Mouse (Mus musculus) CH12.LX (cell line): ENCODE measurements at regions not wholly inside any gene's neighbourhood (a gene's known extent, or its start where the extent isn't known, plus 50 kb on each side); places are given as distances from the start of the nearest gene placed in this dataset.

Experiments
- BHLHE40 ChIP-seq: IDR thresholded peaks from 2 replicates; pipeline ENCODE4 v1.6.1; 2011; ENCODE audit warnings: mild to moderate bottlenecking, low read depth, low read length, improper control_type of control experiment
- CTCF ChIP-seq, 2 experiments: IDR thresholded peaks in 1 of 2; conservative IDR thresholded peaks in 1 of 2; 2 replicates each; pipeline ENCODE4 v1.5.1; 2011 to 2012; ENCODE audit warnings: low read depth in 2 of 2, low read length in 2 of 2, improper control_type of control experiment in 1 of 2, inconsistent platforms in 1 of 2, mild to moderate bottlenecking in 1 of 2, moderate library complexity in 1 of 2
- E2F4 ChIP-seq: IDR thresholded peaks from 2 replicates; pipeline ENCODE4 v1.6.1; 2011; ENCODE audit warnings: low read depth, low read length, improper control_type of control experiment; ENCODE audit not compliant: insufficient replicate concordance
- ELF1 ChIP-seq: IDR thresholded peaks from 2 replicates; pipeline ENCODE4 v1.6.1; 2014; ENCODE audit warnings: low read depth, mild to moderate bottlenecking, inconsistent platforms, low read length, improper control_type of control experiment
- MEF2A ChIP-seq: IDR thresholded peaks from 2 replicates; pipeline ENCODE4 v1.6.1; 2014; ENCODE audit warnings: low read depth, mild to moderate bottlenecking, inconsistent platforms, low read length, improper control_type of control experiment, borderline replicate concordance

DNA sequence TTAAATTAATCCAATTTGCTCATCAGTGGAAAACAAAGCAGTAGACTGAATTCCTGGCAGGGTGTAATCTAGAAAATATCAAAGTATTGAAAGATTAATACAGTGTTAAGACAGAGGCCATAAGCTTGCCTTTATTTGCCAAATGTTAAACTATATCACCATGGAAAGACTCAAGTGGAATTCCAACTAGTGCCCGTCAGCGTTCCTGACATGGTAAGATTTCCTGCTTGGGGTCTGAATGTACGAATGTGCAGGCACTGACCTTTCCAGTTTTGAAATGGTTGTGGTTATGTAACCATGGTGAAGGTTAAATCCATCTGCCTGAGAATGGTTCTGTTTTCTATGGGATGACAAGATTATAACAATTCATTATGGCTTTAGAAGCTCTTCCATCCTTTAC, 75.5 kb upstream of the Mocs2 start:
- no peak for TF ChIP-seq CTCF (conservative IDR thresholded peaks at IDR 0.05 in 1 of 2, IDR thresholded peaks at IDR 0.05 in 1 of 2; ENCODE audit: low read depth in 2 of 2, low read length in 2 of 2)
- TF ChIP-seq BHLHE40, result no peak
- TF ChIP-seq ELF1, result no peak
- no peak for TF ChIP-seq MEF2A
- TF ChIP-seq E2F4, result no peak
